Mouse (Mus musculus) MEL (cell line): ENCODE measurements around the gene Unc13a. TPM values are rescaled to one million over a fixed set of nuclear protein-coding genes. Genes with fewer than 3 reads are reported as not detected.

ENCODE experiments used
- DNase-seq: peaks from one replicate; pipeline ENCODE4 v3.0.0; 2011; ENCODE audit warnings: low read depth, low spot score
- H3K27ac ChIP-seq: 2 replicates; pipeline ENCODE4 v1.5.1; 2012; ENCODE audit warnings: low read depth, mild to moderate bottlenecking, control low read depth, low read length, moderate library complexity; ENCODE audit not compliant: control insufficient read depth
- H3K27me3 ChIP-seq, 2 experiments: fragments of 150-350 bp in 1 of 2; sonication (generic) in 1 of 2; 2 replicates each; pipeline ENCODE4 v1.6.1; 2012; ENCODE audit warnings: low read length in 2 of 2, mild to moderate bottlenecking in 2 of 2, improper control_type of control experiment in 1 of 2, moderate library complexity in 1 of 2; ENCODE audit not compliant: insufficient read depth in 2 of 2, control insufficient read depth in 1 of 2
- H3K36me3 ChIP-seq, 2 experiments: 2 replicates each; pipeline ENCODE4 v1.6.1; 2012 to 2014; ENCODE audit warnings: low read length in 2 of 2, improper control_type of control experiment in 1 of 2, inconsistent platforms in 1 of 2, mild to moderate bottlenecking in 1 of 2; ENCODE audit not compliant: insufficient read depth in 2 of 2, control insufficient read depth in 1 of 2
- H3K4me1 ChIP-seq, 2 experiments: fragments of 150-350 bp in 1 of 2; sonication (generic) in 1 of 2; 2 replicates each; pipeline ENCODE4 v1.6.1; 2012; ENCODE audit warnings: low read length in 2 of 2, improper control_type of control experiment in 1 of 2, mild to moderate bottlenecking in 1 of 2; ENCODE audit not compliant: insufficient read depth in 2 of 2, control insufficient read depth in 1 of 2
- H3K4me3 ChIP-seq, 2 experiments: fragments of 150-350 bp in 1 of 2; sonication (generic) in 1 of 2; 2 replicates each; pipeline ENCODE4 v1.5.1; 2012; ENCODE audit warnings: low read depth in 2 of 2, low read length in 2 of 2, mild to moderate bottlenecking in 2 of 2, moderate library complexity in 2 of 2, control low read depth in 1 of 2, improper control_type of control experiment in 1 of 2; ENCODE audit not compliant: control insufficient read depth in 1 of 2, insufficient read depth in 1 of 2
- H3K79me2 ChIP-seq: 2 replicates; pipeline ENCODE4 v1.6.1; 2012; ENCODE audit warnings: mild to moderate bottlenecking, low read length, moderate library complexity; ENCODE audit not compliant: control insufficient read depth, poor library complexity, insufficient read depth
- H3K9ac ChIP-seq: 2 replicates; pipeline ENCODE4 v1.6.1; 2012; ENCODE audit warnings: low read depth, mild to moderate bottlenecking, control low read depth, low read length, moderate library complexity; ENCODE audit not compliant: control insufficient read depth, poor library complexity, severe bottlenecking
- H3K9me3 ChIP-seq: fragments of 150-350 bp; sonication (generic); replicated peaks from 2 replicates; pipeline ENCODE4 v1.6.1; 2012; ENCODE audit warnings: mild to moderate bottlenecking, low read length, improper control_type of control experiment, moderate library complexity; ENCODE audit not compliant: insufficient read depth
- BHLHE40 ChIP-seq: IDR thresholded peaks from 2 replicates; pipeline ENCODE4 v1.6.1; 2012; ENCODE audit warnings: low read depth, mild to moderate bottlenecking, inconsistent platforms, low read length, improper control_type of control experiment, borderline replicate concordance
- CHD1 ChIP-seq: IDR thresholded peaks from 2 replicates; pipeline ENCODE4 v1.6.1; 2012; ENCODE audit warnings: low read depth, mild to moderate bottlenecking, inconsistent platforms, low read length, improper control_type of control experiment
- CTCF ChIP-seq, 3 experiments: IDR thresholded peaks in 2 of 3; conservative IDR thresholded peaks in 1 of 3; 2 replicates each; pipeline ENCODE4 v1.5.1; 2011 to 2012; ENCODE audit warnings: low read length in 3 of 3, low read depth in 2 of 3, mild to moderate bottlenecking in 2 of 3, improper control_type of control experiment in 1 of 3, inconsistent platforms in 1 of 3, mixed read lengths in 1 of 3, moderate library complexity in 1 of 3; ENCODE audit not compliant: control insufficient read depth in 1 of 3, insufficient read depth in 1 of 3, poor library complexity in 1 of 3, severe bottlenecking in 1 of 3
- ELF1 ChIP-seq: IDR thresholded peaks from 2 replicates; pipeline ENCODE4 v1.6.1; 2014; ENCODE audit warnings: low read depth, mild to moderate bottlenecking, inconsistent platforms, low read length, improper control_type of control experiment, moderate library complexity
- MEF2A ChIP-seq: IDR thresholded peaks from 2 replicates; pipeline ENCODE4 v1.6.1; 2014; ENCODE audit warnings: low read depth, mild to moderate bottlenecking, inconsistent platforms, low read length, improper control_type of control experiment; ENCODE audit not compliant: poor library complexity, insufficient replicate concordance, severe bottlenecking; ENCODE audit errors: extremely low read depth
- MXI1 ChIP-seq: IDR thresholded peaks from 2 replicates; pipeline ENCODE4 v1.6.1; 2011; ENCODE audit warnings: mild to moderate bottlenecking, low read depth, low read length, improper control_type of control experiment
- POLR2AphosphoS2 ChIP-seq: IDR thresholded peaks from 2 replicates; pipeline ENCODE4 v1.6.1; 2011; ENCODE audit warnings: low read length, improper control_type of control experiment
- SMC3 ChIP-seq: IDR thresholded peaks from 2 replicates; pipeline ENCODE4 v1.6.1; 2011; ENCODE audit warnings: low read depth, low read length, improper control_type of control experiment
- TBP ChIP-seq: IDR thresholded peaks from 2 replicates; pipeline ENCODE4 v1.8.0; 2011; ENCODE audit warnings: low read depth, low read length, improper control_type of control experiment
- TCF12 ChIP-seq: IDR thresholded peaks from 2 replicates; pipeline ENCODE4 v1.6.1; 2014; ENCODE audit warnings: low read depth, mild to moderate bottlenecking, inconsistent platforms, low read length, improper control_type of control experiment, moderate library complexity
- UBTF ChIP-seq: IDR thresholded peaks from 2 replicates; pipeline ENCODE4 v1.6.1; 2012; ENCODE audit warnings: low read depth, mild to moderate bottlenecking, inconsistent platforms, low read length, improper control_type of control experiment, moderate library complexity, borderline replicate concordance; ENCODE audit not compliant: insufficient read depth
- USF1 ChIP-seq: IDR thresholded peaks from 2 replicates; pipeline ENCODE4 v1.6.1; 2014; ENCODE audit warnings: low read depth, mild to moderate bottlenecking, inconsistent platforms, low read length, improper control_type of control experiment, moderate library complexity
- ZC3H11A ChIP-seq: IDR thresholded peaks from 2 replicates; pipeline ENCODE4 v1.6.1; 2012; ENCODE audit warnings: low read depth, mild to moderate bottlenecking, inconsistent platforms, low read length, improper control_type of control experiment
- ZKSCAN1 ChIP-seq: IDR thresholded peaks from 2 replicates; pipeline ENCODE4 v1.6.1; 2012; ENCODE audit warnings: low read depth, mild to moderate bottlenecking, inconsistent platforms, low read length, improper control_type of control experiment, moderate library complexity
- ZMIZ1 ChIP-seq: IDR thresholded peaks from 2 replicates; pipeline ENCODE4 v1.6.1; 2012; ENCODE audit warnings: low read depth, mild to moderate bottlenecking, inconsistent platforms, low read length, improper control_type of control experiment, moderate library complexity
- ZNF384 ChIP-seq: IDR thresholded peaks from 2 replicates; pipeline ENCODE4 v1.6.1; 2012; ENCODE audit warnings: low read depth, mild to moderate bottlenecking, inconsistent platforms, low read length, improper control_type of control experiment
- polyA plus RNA-seq, 2 experiments: library from polyadenylated mRNA; stranded (reverse) in 1 of 2; unstranded in 1 of 2; fragments of >175 nt in 1 of 2; fragments of >200 nt in 1 of 2; gene quantifications; 2 replicates each; pipeline versions ENCODE4 v1.2.1 to v1.2.4; 2012; ENCODE audit warnings: low replicate concordance in 2 of 2, low read depth in 1 of 2; ENCODE audit not compliant: insufficient read length in 2 of 2, insufficient read depth in 1 of 2, missing spikeins in 1 of 2
- total RNA-seq: library from RNA; depleted of rRNA; stranded (reverse); fragments of 300-350 nt; gene quantifications from 2 replicates; pipeline ENCODE4 v1.2.3, GENCODE M21; 2012

The Unc13a gene
- total and polyA plus RNA-seq, 3 experiments, result 0.81 to 3.6 TPM; not detected in 1

GRCm38 (mm10) chr8:71689028-71689427 is 17.5 kb upstream of the Unc13a start, which contains the start of gene Insl3:
Gene Insl3, plus strand, starts transcription at chr8:71689214.
- H3K9ac ChIP-seq, result no peak within 1 kb of the TSS
- TF ChIP-seq TCF12 (no peak), SMC3 (no peak), MXI1 (no peak), UBTF (no peak), POLR2AphosphoS2 (no peak), USF1 (no peak), BHLHE40 (no peak), ZKSCAN1 (no peak), TBP (no peak), CHD1 (no peak), ZNF384 (no peak), CTCF (IDR thresholded peaks at IDR 0.05 in 2 of 3, conservative IDR thresholded peaks at IDR 0.05 in 1 of 3; ENCODE audit: control insufficient read depth in 1 of 3, insufficient read depth in 1 of 3, low read depth in 2 of 3, low read length in 3 of 3, poor library complexity in 1 of 3, severe bottlenecking in 1 of 3) (no peak), ZC3H11A (no peak), MEF2A (no peak)

GRCm38 (mm10) chr8:71687616-71688015 is 16.1 kb upstream of the Unc13a start:
- Histone ChIP-seq H3K4me3 (no peak overlapping the region), H3K27me3 (no peaks in the 10 kb centered on the region), H3K9me3 (no peaks in the 10 kb centered on the region), H3K4me1 (no peaks in the 10 kb centered on the region), H3K9ac (no peak overlapping the region), H3K79me2 (no peaks in the 10 kb centered on the region), H3K36me3 (no peaks in the 10 kb centered on the region), H3K27ac (no peak overlapping the region)
- TF ChIP-seq ZMIZ1, result no peak
- no peak for TF ChIP-seq ELF1
- DNase-seq, result no peak

More at GRCm38 (mm10) chr8:71689028-71689427, 17.5 kb upstream of the Unc13a start, which contains the start of gene Insl3:
- no peak for DNase-seq
- Histone ChIP-seq H3K79me2 (no peaks in the 10 kb centered on the region), H3K9me3 (no peaks in the 10 kb centered on the region), H3K27me3 (no peaks in the 10 kb centered on the region), H3K27ac (no peak within 1 kb of the TSS), H3K36me3 (no peaks in the 10 kb centered on the region), H3K4me3 (no peak within 1 kb of the TSS), H3K4me1 (no peaks in the 10 kb centered on the region)
